Mouse (Mus musculus) CH12.LX (cell line): ENCODE results near the gene Wdr5. TPM values are rescaled to one million over a fixed set of nuclear protein-coding genes. Genes with fewer than 3 reads are reported as not detected.
A peak's percentile ranks its signal among the peaks of the same experiment; 100 is the strongest.

Experiments
- DNase-seq: peaks from one replicate; pipeline ENCODE4 v3.0.0-alpha.2; 2013; ENCODE audit errors: extremely low read depth
- H3K27ac ChIP-seq: 2 replicates; pipeline ENCODE4 v1.5.1; 2012; ENCODE audit warnings: low read depth, mild to moderate bottlenecking, control low read depth, moderate library complexity; ENCODE audit not compliant: insufficient read depth
- H3K27me3 ChIP-seq: replicated peaks from 2 replicates; pipeline ENCODE3; 2012; ENCODE audit warnings: inconsistent platforms
- H3K36me3 ChIP-seq, 2 experiments: replicated peaks in 1 of 2; 2 replicates each; pipeline versions ENCODE3 to v1.6.1; 2012; ENCODE audit warnings: inconsistent platforms in 1 of 2, low read length in 1 of 2, mild to moderate bottlenecking in 1 of 2, mixed read lengths in 1 of 2, moderate library complexity in 1 of 2; ENCODE audit not compliant: control insufficient read depth in 1 of 2, insufficient read depth in 1 of 2
- H3K4me1 ChIP-seq, 2 experiments: 2 replicates each; pipeline ENCODE4 v1.6.1; 2012; ENCODE audit warnings: inconsistent platforms in 1 of 2, moderate library complexity in 1 of 2; ENCODE audit not compliant: insufficient read depth in 2 of 2, control insufficient read depth in 1 of 2
- H3K4me2 ChIP-seq: 2 replicates; pipeline ENCODE4 v1.6.1; 2012; ENCODE audit warnings: low read depth, mild to moderate bottlenecking, control low read depth; ENCODE audit not compliant: poor library complexity, insufficient read depth, severe bottlenecking
- H3K4me3 ChIP-seq, 3 experiments: fragments of 150-350 bp in 1 of 3; sonication (generic) in 1 of 3; replicated peaks in 1 of 3; 2 replicates each; pipeline versions ENCODE3 to v1.5.1; 2011 to 2012; ENCODE audit warnings: low read depth in 2 of 3, low read length in 2 of 3, mild to moderate bottlenecking in 2 of 3, moderate library complexity in 2 of 3, control low read depth in 1 of 3, improper control_type of control experiment in 1 of 3, inconsistent platforms in 1 of 3, mixed read lengths in 1 of 3; ENCODE audit not compliant: poor library complexity in 1 of 3
- H3K79me2 ChIP-seq: replicated peaks from 2 replicates; pipeline ENCODE4 v1.6.1; 2012; ENCODE audit warnings: mild to moderate bottlenecking, moderate library complexity; ENCODE audit not compliant: control insufficient read depth, poor library complexity, insufficient read depth, severe bottlenecking; ENCODE audit errors: extremely low read depth
- H3K9ac ChIP-seq: 2 replicates; pipeline ENCODE4 v1.6.1; 2012; ENCODE audit warnings: low read depth, mild to moderate bottlenecking, control low read depth, moderate library complexity; ENCODE audit not compliant: insufficient read depth
- H3K9me3 ChIP-seq: replicated peaks from 2 replicates; pipeline ENCODE3; 2012; ENCODE audit warnings: low read length, inconsistent platforms, mixed read lengths
- BHLHE40 ChIP-seq: IDR thresholded peaks from 2 replicates; pipeline ENCODE4 v1.6.1; 2011; ENCODE audit warnings: mild to moderate bottlenecking, low read depth, low read length, improper control_type of control experiment
- CHD1 ChIP-seq: IDR thresholded peaks from 2 replicates; pipeline ENCODE4 v1.6.1; 2012; ENCODE audit warnings: low read depth, low read length, improper control_type of control experiment, inconsistent platforms
- CHD2 ChIP-seq: IDR thresholded peaks from 2 replicates; pipeline ENCODE4 v1.6.1; 2011; ENCODE audit warnings: low read length, improper control_type of control experiment
- CTCF ChIP-seq, 2 experiments: IDR thresholded peaks in 1 of 2; conservative IDR thresholded peaks in 1 of 2; 2 replicates each; pipeline ENCODE4 v1.5.1; 2011 to 2012; ENCODE audit warnings: low read depth in 2 of 2, low read length in 2 of 2, improper control_type of control experiment in 1 of 2, inconsistent platforms in 1 of 2, mild to moderate bottlenecking in 1 of 2, moderate library complexity in 1 of 2
- E2F4 ChIP-seq: IDR thresholded peaks from 2 replicates; pipeline ENCODE4 v1.6.1; 2011; ENCODE audit warnings: low read depth, low read length, improper control_type of control experiment; ENCODE audit not compliant: insufficient replicate concordance
- ELF1 ChIP-seq: IDR thresholded peaks from 2 replicates; pipeline ENCODE4 v1.6.1; 2014; ENCODE audit warnings: low read depth, mild to moderate bottlenecking, inconsistent platforms, low read length, improper control_type of control experiment
- EP300 ChIP-seq: IDR thresholded peaks from 2 replicates; pipeline ENCODE4 v1.6.1; 2011; ENCODE audit warnings: low read length, improper control_type of control experiment
- ETS1 ChIP-seq: conservative IDR thresholded peaks from 2 replicates; pipeline ENCODE4 v1.6.1; 2012; ENCODE audit warnings: low read depth, mild to moderate bottlenecking, inconsistent platforms, low read length, improper control_type of control experiment, moderate library complexity
- GABPA ChIP-seq: IDR thresholded peaks from 2 replicates; pipeline ENCODE4 v1.6.1; 2012; ENCODE audit warnings: low read depth, low read length, improper control_type of control experiment, inconsistent platforms; ENCODE audit not compliant: insufficient replicate concordance
- HCFC1 ChIP-seq: IDR thresholded peaks from 2 replicates; pipeline ENCODE4 v1.6.1; 2012; ENCODE audit warnings: low read depth, mild to moderate bottlenecking, inconsistent platforms, low read length, improper control_type of control experiment
- IRF4 ChIP-seq: IDR thresholded peaks from 2 replicates; pipeline ENCODE4 v1.6.1; 2014; ENCODE audit warnings: low read depth, mild to moderate bottlenecking, inconsistent platforms, low read length, improper control_type of control experiment
- JUN ChIP-seq: IDR thresholded peaks from 2 replicates; pipeline ENCODE4 v1.6.1; 2011; ENCODE audit warnings: low read depth, mild to moderate bottlenecking, low read length, improper control_type of control experiment, moderate library complexity; ENCODE audit not compliant: insufficient read depth
- JUND ChIP-seq: conservative IDR thresholded peaks from 2 replicates; pipeline ENCODE4 v1.6.1; 2011; ENCODE audit warnings: low read depth, low read length, improper control_type of control experiment
- KAT2A ChIP-seq: IDR thresholded peaks from 2 replicates; pipeline ENCODE4 v1.6.1; 2012; ENCODE audit warnings: low read length, improper control_type of control experiment, inconsistent platforms; ENCODE audit not compliant: insufficient replicate concordance
- MAFK ChIP-seq: IDR thresholded peaks from 2 replicates; pipeline ENCODE4 v1.6.1; 2011; ENCODE audit warnings: low read length, improper control_type of control experiment; ENCODE audit not compliant: insufficient replicate concordance
- MAX ChIP-seq: IDR thresholded peaks from 2 replicates; pipeline ENCODE4 v1.6.1; 2011; ENCODE audit warnings: low read length, improper control_type of control experiment
- MAZ ChIP-seq: IDR thresholded peaks from 2 replicates; pipeline ENCODE4 v1.6.1; 2012; ENCODE audit warnings: low read depth, mild to moderate bottlenecking, inconsistent platforms, low read length, improper control_type of control experiment, moderate library complexity
- MEF2A ChIP-seq: IDR thresholded peaks from 2 replicates; pipeline ENCODE4 v1.6.1; 2014; ENCODE audit warnings: low read depth, mild to moderate bottlenecking, inconsistent platforms, low read length, improper control_type of control experiment, borderline replicate concordance
- MXI1 ChIP-seq: IDR thresholded peaks from 2 replicates; pipeline ENCODE4 v1.6.1; 2011; ENCODE audit warnings: mild to moderate bottlenecking, low read depth, low read length, improper control_type of control experiment
- MYC ChIP-seq: IDR thresholded peaks from 2 replicates; pipeline ENCODE4 v1.6.1; 2011; ENCODE audit warnings: low read depth, mild to moderate bottlenecking, improper control_type of control experiment, low read length
- NELFE ChIP-seq: IDR thresholded peaks from 2 replicates; pipeline ENCODE4 v1.6.1; 2011; ENCODE audit warnings: low read depth, low read length, improper control_type of control experiment
- NRF1 ChIP-seq: IDR thresholded peaks from 2 replicates; pipeline ENCODE4 v1.6.1; 2014; ENCODE audit warnings: low read depth, mild to moderate bottlenecking, inconsistent platforms, low read length, improper control_type of control experiment, moderate library complexity
- PAX5 ChIP-seq: IDR thresholded peaks from 2 replicates; pipeline ENCODE4 v1.6.1; 2012; ENCODE audit warnings: low read length, inconsistent platforms, mixed read lengths
- POLR2A ChIP-seq: IDR thresholded peaks from 2 replicates; pipeline ENCODE4 v1.6.1; 2011; ENCODE audit warnings: low read depth, mild to moderate bottlenecking, improper control_type of control experiment, low read length
- POLR2AphosphoS2 ChIP-seq: IDR thresholded peaks from 2 replicates; pipeline ENCODE4 v1.6.1; 2011; ENCODE audit warnings: low read depth, low read length, improper control_type of control experiment
- RAD21 ChIP-seq: IDR thresholded peaks from 2 replicates; pipeline ENCODE4 v1.6.1; 2011; ENCODE audit warnings: low read depth, mild to moderate bottlenecking, low read length, improper control_type of control experiment, moderate library complexity
- RCOR1 ChIP-seq: conservative IDR thresholded peaks from 2 replicates; pipeline ENCODE4 v1.6.1; 2012; ENCODE audit warnings: low read depth, mild to moderate bottlenecking, inconsistent platforms, low read length, improper control_type of control experiment
- SIN3A ChIP-seq: IDR thresholded peaks from 2 replicates; pipeline ENCODE4 v1.6.1; 2012; ENCODE audit warnings: low read length, improper control_type of control experiment, inconsistent platforms
- SMC3 ChIP-seq: IDR thresholded peaks from 2 replicates; pipeline ENCODE4 v1.6.1; 2011; ENCODE audit warnings: low read depth, low read length, improper control_type of control experiment
- TBP ChIP-seq: conservative IDR thresholded peaks from 2 replicates; pipeline ENCODE4 v1.6.1; 2011; ENCODE audit warnings: low read depth, low read length, improper control_type of control experiment
- TCF12 ChIP-seq: IDR thresholded peaks from 2 replicates; pipeline ENCODE4 v1.6.1; 2014; ENCODE audit warnings: low read depth, mild to moderate bottlenecking, inconsistent platforms, low read length, improper control_type of control experiment
- UBTF ChIP-seq: IDR thresholded peaks from 2 replicates; pipeline ENCODE4 v1.6.1; 2012; ENCODE audit warnings: low read depth, mild to moderate bottlenecking, inconsistent platforms, low read length, improper control_type of control experiment, moderate library complexity
- USF1 ChIP-seq: IDR thresholded peaks from 2 replicates; pipeline ENCODE4 v1.6.1; 2014; ENCODE audit warnings: low read depth, mild to moderate bottlenecking, inconsistent platforms, low read length, improper control_type of control experiment
- USF2 ChIP-seq: conservative IDR thresholded peaks from 2 replicates; pipeline ENCODE4 v1.6.1; 2011; ENCODE audit warnings: low read depth, low read length, improper control_type of control experiment
- ZC3H11A ChIP-seq: IDR thresholded peaks from 2 replicates; pipeline ENCODE4 v1.6.1; 2012; ENCODE audit warnings: low read depth, mild to moderate bottlenecking, inconsistent platforms, low read length, improper control_type of control experiment
- ZKSCAN1 ChIP-seq: IDR thresholded peaks from 2 replicates; pipeline ENCODE4 v1.6.1; 2012; ENCODE audit warnings: low read depth, inconsistent platforms, low read length, improper control_type of control experiment, borderline replicate concordance
- ZMIZ1 ChIP-seq: IDR thresholded peaks from 2 replicates; pipeline ENCODE4 v1.6.1; 2012; ENCODE audit warnings: low read depth, mild to moderate bottlenecking, inconsistent platforms, low read length, improper control_type of control experiment
- ZNF384 ChIP-seq: IDR thresholded peaks from 2 replicates; pipeline ENCODE4 v1.6.1; 2012; ENCODE audit warnings: low read depth, low read length, improper control_type of control experiment, inconsistent platforms
- dilution Hi-C: fragments of 300-500 bp; cut with MboI; formaldehyde crosslinking; loops from 2 replicates; pipeline ENCODE4 v1.14.3; 2020; ENCODE audit warnings: low sequenced_read_pairs; ENCODE audit not compliant: extremely low pct_unique_long_range_greater_than_20kb, extremely low pct_ligation_motif_present
- in situ Hi-C: fragments of 300-500 bp; cut with MboI; formaldehyde crosslinking; loops from 3 replicates; pipeline ENCODE4 v1.14.3; 2019; ENCODE audit warnings: low sequenced_read_pairs, low pct_ligation_motif_present, low pct_unique_long_range_greater_than_20kb, mixed read lengths
- polyA plus RNA-seq: library from polyadenylated mRNA; unstranded; fragments of >175 nt; gene quantifications from 2 replicates; pipeline ENCODE4 v1.2.1, GENCODE M21; 2012; ENCODE audit warnings: low read depth; ENCODE audit not compliant: insufficient read length
- total RNA-seq, 2 experiments: library from RNA; depleted of rRNA; stranded (reverse); fragments of 300-350 nt in 1 of 2; fragments of >200 nt in 1 of 2; gene quantifications; 2 replicates each; pipeline ENCODE4 v1.2.3; 2012 to 2014

Gene Wdr5
- total RNA-seq (2012; rRNA removed) = 33.9 and 37.2 TPM in 2 replicates
- total RNA-seq (2014; rRNA removed) = 55.5 and 56.0 TPM in 2 replicates
- polyA plus RNA-seq = 54.8 and 54.9 TPM in 2 replicates

DNA sequence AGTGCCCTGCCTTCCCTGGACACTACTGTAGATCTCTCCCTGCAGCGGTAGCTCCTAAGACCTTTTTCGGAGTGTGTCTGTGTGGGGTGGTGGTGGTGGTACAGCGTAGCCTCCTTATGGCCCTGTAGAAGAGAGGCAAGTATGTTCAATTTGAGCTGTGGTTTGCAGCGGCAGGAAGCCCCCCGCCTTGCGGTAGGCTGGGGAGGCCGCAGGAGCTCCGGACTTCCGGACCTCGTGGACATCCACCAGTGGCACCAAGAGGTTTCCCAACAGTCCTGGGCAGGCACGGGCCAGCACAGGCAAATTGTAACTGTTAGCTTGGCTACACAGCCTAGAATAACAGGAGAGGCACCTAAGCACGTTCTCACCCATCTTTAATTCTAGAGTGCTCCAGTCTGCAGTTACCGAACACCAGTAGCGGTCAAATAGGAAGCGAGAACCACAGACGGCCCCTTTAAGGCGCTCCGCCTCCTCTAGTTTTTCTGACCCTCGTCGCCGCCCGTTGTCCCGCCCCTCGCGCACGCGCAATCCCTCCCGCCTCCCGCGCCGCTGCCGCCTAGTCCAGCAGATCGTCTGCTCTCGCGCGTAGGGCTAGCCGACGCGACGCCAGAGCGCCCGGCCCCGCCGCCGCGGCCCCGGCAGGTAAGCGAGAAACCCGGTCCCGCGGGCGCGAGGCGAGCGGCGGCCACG is at the start of gene Wdr5:
Wdr5 (plus strand) TSS at position 519 of the 690 bp plus-strand sequence.
- peak; percentile 91 for DNase-seq
- H3K9me3 ChIP-seq = peaks cover 4% of the 10 kb centered on the region
- peaks cover 16 to 25% of the 10 kb centered on the region in 2 experiments for H3K4me1 ChIP-seq
- peak within 1 kb of the TSS; percentile 76 to 95 (median 86) for H3K4me3 ChIP-seq
- in situ Hi-C loops = no loop called here
- TF ChIP-seq GABPA = no peak
- peak in 1 of 2 experiments; percentile 39; a peak in 2 of 4 replicates for TF ChIP-seq CTCF (conservative IDR thresholded peaks at IDR 0.05 in 1 of 2, IDR thresholded peaks at IDR 0.05 in 1 of 2; ENCODE audit: low read depth in 2 of 2, low read length in 2 of 2)
- peak; percentile 71; the same call in 1 of the 2 replicates for TF ChIP-seq KAT2A
- TF ChIP-seq PAX5 = no peak
- no peak for TF ChIP-seq CHD1
- TF ChIP-seq IRF4 = peak; percentile 62
- TF ChIP-seq BHLHE40 = peak; percentile 40; the same call in 1 of the 2 replicates
- TF ChIP-seq ELF1 = peak; percentile 88
- TF ChIP-seq SMC3 = peak; percentile 14
- TF ChIP-seq E2F4 = no peak
- TF ChIP-seq ZKSCAN1 = no peak
- peak; percentile 83; the same call in 1 of the 2 replicates for TF ChIP-seq MYC
- peak; percentile 58 for TF ChIP-seq SIN3A
- TF ChIP-seq JUND = no peak
- TF ChIP-seq CHD2 = no peak
- TF ChIP-seq JUN = no peak
- peak; percentile 80 for TF ChIP-seq POLR2A
- no peak for TF ChIP-seq USF2
- TF ChIP-seq USF1 = no peak
- TF ChIP-seq EP300 = no peak
- peak; percentile 67; the same call in 1 of the 2 replicates for TF ChIP-seq ZMIZ1
- no peak for TF ChIP-seq RAD21
- peak; percentile 75 for TF ChIP-seq MXI1
- no peak for TF ChIP-seq ZNF384
- TF ChIP-seq ZC3H11A = no peak
- TF ChIP-seq NRF1 = peak; percentile 89
- TF ChIP-seq MAFK = no peak
- TF ChIP-seq MAX = peak; percentile 74
- no peak for TF ChIP-seq ETS1
- no peak for TF ChIP-seq RCOR1
- peak; percentile 72 for TF ChIP-seq TCF12
- peak; percentile 47; the same call in 1 of the 2 replicates for TF ChIP-seq MEF2A
- TF ChIP-seq TBP = peak; percentile 90
- TF ChIP-seq UBTF = no peak; the same call in 1 of the 2 replicates
- peak; percentile 82 for TF ChIP-seq NELFE
- TF ChIP-seq HCFC1 = peak; percentile 85
- 0 out of 2 replicates have a peak, but pooled peaks have one; percentile 59 for TF ChIP-seq MAZ
- no peak for TF ChIP-seq POLR2AphosphoS2
- TF ChIP-seq, all 38 proteins: peak for 19
- H3K79me2 ChIP-seq = peaks cover 27% of the 10 kb centered on the region
- no peaks in the 10 kb centered on the region for H3K27me3 ChIP-seq
- peaks cover 12 to 25% of the 10 kb centered on the region in 2 experiments for H3K36me3 ChIP-seq
- H3K9ac ChIP-seq = peak within 1 kb of the TSS; percentile 57
- dilution Hi-C loops = no loop called here
- peak within 1 kb of the TSS; percentile 72 for H3K4me2 ChIP-seq
- peak within 1 kb of the TSS; percentile 51; the same call in 1 of the 2 replicates for H3K27ac ChIP-seq
